Mouse (Mus musculus) CH12F3 (cell line): ENCODE results near the gene Pdzrn3.

Source experiments
- in situ Hi-C: fragments of 300-500 bp; cut with MboI; formaldehyde crosslinking; loops from 2 replicates; pipeline ENCODE4 v1.14.3; 2020; ENCODE audit warnings: low sequenced_read_pairs

Gene Pdzrn3

GRCm38 (mm10) chr6:101213066-101213465, 164.6 kb downstream of the Pdzrn3 start:
- in situ Hi-C loops: no loop called here

- in situ Hi-C loops: no loop called here
These were observed 165.6 kb downstream of the Pdzrn3 start for GRCm38 (mm10) chr6:101212086-101212485.

GRCm38 (mm10) chr6:101211361-101211841, 166.3 kb downstream of the Pdzrn3 start:
- in situ Hi-C loops: no loop called here

- in situ Hi-C loops: no loop called here
These were observed 178.8 kb downstream of the Pdzrn3 start for GRCm38 (mm10) chr6:101198943-101199298.

GRCm38 (mm10) chr6:101198284-101198942, 179.3 kb downstream of the Pdzrn3 start:
- in situ Hi-C loops: no loop called here

- in situ Hi-C loops: no loop called here
These were observed 180.1 kb downstream of the Pdzrn3 start for GRCm38 (mm10) chr6:101197642-101198041.

GRCm38 (mm10) chr6:101195891-101196290, 181.8 kb downstream of the Pdzrn3 start:
- in situ Hi-C loops: no loop called here

- in situ Hi-C loops: no loop called here
These were observed 183.2 kb downstream of the Pdzrn3 start for GRCm38 (mm10) chr6:101194386-101194925.

- in situ Hi-C loops: no loop called here
These were observed 186.1 kb downstream of the Pdzrn3 start for GRCm38 (mm10) chr6:101191576-101191975.

GRCm38 (mm10) chr6:101187322-101187721, 190.4 kb downstream of the Pdzrn3 start:
- in situ Hi-C loops: no loop called here

GRCm38 (mm10) chr6:101186887-101187286, 190.8 kb downstream of the Pdzrn3 start:
- in situ Hi-C loops: no loop called here

GRCm38 (mm10) chr6:101184103-101184785, 193.5 kb downstream of the Pdzrn3 start:
- in situ Hi-C loops: no loop called here

- in situ Hi-C loops: no loop called here
These were observed 207.0 kb downstream of the Pdzrn3 start for GRCm38 (mm10) chr6:101170699-101171098.

- in situ Hi-C loops: no loop called here
These were observed 224.2 kb downstream of the Pdzrn3 start for GRCm38 (mm10) chr6:101153511-101153921.

GRCm38 (mm10) chr6:101135368-101135767, 242.3 kb downstream of the Pdzrn3 start:
- in situ Hi-C loops: no loop called here

- in situ Hi-C loops: no loop called here
These were observed 252.3 kb downstream of the Pdzrn3 start for GRCm38 (mm10) chr6:101125396-101125795.

- in situ Hi-C loops: no loop called here
These were observed 268.7 kb downstream of the Pdzrn3 start for GRCm38 (mm10) chr6:101108951-101109350.

GRCm38 (mm10) chr6:101103506-101103905, 274.2 kb downstream of the Pdzrn3 start:
- in situ Hi-C loops: no loop called here

GRCm38 (mm10) chr6:101101709-101102654, 275.7 kb downstream of the Pdzrn3 start:
- in situ Hi-C loops: no loop called here
